Mouse (Mus musculus) testis, adult 2 months (tissue): Measurements from ENCODE around the gene Dync1li1. TPM values are rescaled to one million over a fixed set of nuclear protein-coding genes. Genes with fewer than 3 reads are reported as not detected.
"Not testable (repeated sequence)": the region's sequence is repeated elsewhere in the genome, so short reads cannot be mapped to it uniquely, and the experiment has no call there.

Experiments used
- H3K27ac ChIP-seq: fragments of 200-500 bp; 2 replicates; pipeline ENCODE4 v1.5.1; 2012; ENCODE audit warnings: low read depth, low read length; ENCODE audit not compliant: control insufficient read depth, insufficient read depth
- H3K27me3 ChIP-seq: fragments of 200-500 bp; 2 replicates; pipeline ENCODE4 v1.6.1; 2012; ENCODE audit warnings: mild to moderate bottlenecking, low read length, moderate library complexity; ENCODE audit not compliant: control insufficient read depth, insufficient read depth
- H3K36me3 ChIP-seq: fragments of 200-500 bp; 2 replicates; pipeline ENCODE4 v1.6.1; 2012; ENCODE audit warnings: mild to moderate bottlenecking, low read length; ENCODE audit not compliant: control insufficient read depth, insufficient read depth
- H3K4me1 ChIP-seq: fragments of 200-500 bp; 2 replicates; pipeline ENCODE4 v1.6.1; 2012; ENCODE audit warnings: low read length; ENCODE audit not compliant: control insufficient read depth, insufficient read depth
- H3K4me3 ChIP-seq: fragments of 200-500 bp; 2 replicates; pipeline ENCODE4 v1.5.1; 2012; ENCODE audit warnings: low read depth, mild to moderate bottlenecking, low read length, moderate library complexity, mixed read lengths; ENCODE audit not compliant: control insufficient read depth
- CTCF ChIP-seq: fragments of 200-500 bp; IDR thresholded peaks from 2 replicates; pipeline ENCODE4 v1.5.1; 2012; ENCODE audit warnings: low read depth, mild to moderate bottlenecking, inconsistent platforms, low read length, moderate library complexity; ENCODE audit not compliant: control insufficient read depth, insufficient read depth, insufficient replicate concordance
- POLR2A ChIP-seq: fragments of 200-500 bp; IDR thresholded peaks from 2 replicates; pipeline ENCODE4 v1.6.1; 2012; ENCODE audit warnings: low read depth, mild to moderate bottlenecking, inconsistent platforms, low read length, moderate library complexity; ENCODE audit not compliant: control insufficient read depth
- polyA plus RNA-seq: library from polyadenylated mRNA; depleted of rRNA; stranded (reverse); fragments of >200 nt; gene quantifications from 2 replicates; pipeline ENCODE4 v1.2.3, GENCODE M21; 2012

Gene Dync1li1
- polyA plus RNA-seq, 1 experiment, result 4.7 TPM

DNA sequence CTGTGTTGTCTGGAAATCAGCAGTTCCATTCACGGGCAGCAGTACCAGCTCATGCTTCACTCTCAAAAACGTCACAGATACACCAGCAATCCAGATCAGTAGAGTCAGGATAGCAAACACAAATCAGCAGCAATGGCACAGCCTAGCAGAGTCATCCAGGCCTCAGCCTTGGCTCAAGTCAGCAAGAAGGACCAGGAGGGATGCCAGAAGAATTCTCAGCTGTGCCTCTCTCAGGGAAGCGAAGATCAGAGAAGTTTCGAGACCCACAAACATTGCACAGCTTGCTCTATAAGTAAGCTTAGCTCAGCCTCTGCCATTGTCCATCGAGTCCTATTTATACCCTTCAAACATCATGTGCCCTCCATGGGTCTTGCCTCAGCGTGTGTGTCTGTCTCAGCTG lies 8.1 kb upstream of the Dync1li1 start:
- H3K27me3 ChIP-seq, result no peaks in the 10 kb centered on the region
- H3K4me1 ChIP-seq, result no peaks in the 10 kb centered on the region
- no peaks in the 10 kb centered on the region for H3K36me3 ChIP-seq
- no peak overlapping the region for H3K27ac ChIP-seq
- H3K4me3 ChIP-seq, result no peak overlapping the region
- TF ChIP-seq CTCF, result no peak
- no peak for TF ChIP-seq POLR2A

GRCm38 (mm10) chr9:114682193-114682592 lies 6.4 kb upstream of the Dync1li1 start:
- H3K27me3 ChIP-seq, result no peaks in the 10 kb centered on the region
- no peak overlapping the region for H3K27ac ChIP-seq
- H3K4me1 ChIP-seq, result no peaks in the 10 kb centered on the region
- no peak overlapping the region for H3K4me3 ChIP-seq
- TF ChIP-seq CTCF (no peak), POLR2A (no peak)
- no peaks in the 10 kb centered on the region for H3K36me3 ChIP-seq

GRCm38 (mm10) chr9:114686245-114686644 lies 2.3 kb upstream of the Dync1li1 start:
- TF ChIP-seq POLR2A (no peak), CTCF (no peak)
- H3K27ac ChIP-seq, result no peak overlapping the region
- no peaks in the 10 kb centered on the region for H3K36me3 ChIP-seq
- no peak overlapping the region for H3K4me3 ChIP-seq
- H3K4me1 ChIP-seq, result peaks cover 7% of the 10 kb centered on the region
- no peaks in the 10 kb centered on the region for H3K27me3 ChIP-seq

DNA sequence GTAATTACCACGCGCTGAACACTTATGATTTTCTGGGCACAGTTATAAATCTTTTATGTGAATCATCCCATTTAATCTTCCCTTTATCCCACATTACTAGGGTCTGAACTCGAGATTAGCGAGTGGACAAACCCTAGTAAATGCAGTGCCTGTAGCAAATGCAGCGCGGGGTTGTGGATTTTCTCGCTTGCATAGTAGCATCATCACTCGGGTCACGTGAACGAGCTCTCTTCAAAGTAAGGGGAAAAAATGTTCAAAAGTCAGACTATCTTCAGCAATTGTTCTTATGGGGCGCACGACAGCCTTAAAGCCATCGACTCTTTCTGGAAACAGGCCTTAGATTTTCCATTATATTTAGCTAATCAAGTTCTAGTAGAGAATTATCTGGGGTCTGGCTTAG lies 951 bp upstream of the Dync1li1 start:
- Histone ChIP-seq H3K4me3 (peak overlapping the region; percentile 85), H3K4me1 (peaks cover 7% of the 10 kb centered on the region), H3K27me3 (no peaks in the 10 kb centered on the region), H3K36me3 (no peaks in the 10 kb centered on the region), H3K27ac (no peak overlapping the region)
- TF ChIP-seq CTCF, result no peak
- no peak for TF ChIP-seq POLR2A

- Histone ChIP-seq H3K4me3 (peak overlapping the region; percentile 85), H3K36me3 (no peaks in the 10 kb centered on the region), H3K27me3 (no peaks in the 10 kb centered on the region), H3K4me1 (peaks cover 7% of the 10 kb centered on the region), H3K27ac (peak overlapping the region; percentile 52)
- TF ChIP-seq CTCF, result no peak
- no peak for TF ChIP-seq POLR2A
Measured at GRCm38 (mm10) chr9:114688953-114689407, 390 bp downstream of the Dync1li1 start.

DNA sequence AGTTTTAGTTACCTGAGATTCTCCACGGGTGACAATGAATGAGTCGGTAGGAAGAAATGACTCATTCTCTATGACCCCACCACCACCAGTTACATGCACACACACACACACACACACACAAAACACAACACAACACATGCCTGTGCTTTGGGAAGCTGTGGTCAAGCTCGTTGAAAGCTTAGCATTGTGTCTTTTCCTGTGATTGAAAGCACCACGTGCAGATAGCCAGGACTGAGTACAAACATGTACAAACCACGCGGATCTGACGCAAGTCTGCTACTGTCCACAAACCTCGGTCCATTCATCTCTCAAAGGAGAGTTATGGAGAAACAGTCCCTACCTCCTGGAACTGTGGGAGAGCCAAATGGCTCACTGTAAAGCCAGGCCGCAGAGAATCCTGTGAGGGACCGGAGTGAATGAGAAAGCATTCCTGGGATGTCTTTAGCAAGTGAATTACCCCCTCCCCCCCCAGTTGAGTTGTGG lies 1.6 kb downstream of the Dync1li1 start:
- H3K4me1 ChIP-seq, result peaks cover 7% of the 10 kb centered on the region
- no peak overlapping the region for H3K27ac ChIP-seq
- H3K36me3 ChIP-seq, result no peaks in the 10 kb centered on the region
- TF ChIP-seq CTCF, result no peak
- no peak for TF ChIP-seq POLR2A
- no peaks in the 10 kb centered on the region for H3K27me3 ChIP-seq
- H3K4me3 ChIP-seq, result no peak overlapping the region

GRCm38 (mm10) chr9:114691112-114691511 lies 2.5 kb downstream of the Dync1li1 start:
- H3K4me1 ChIP-seq, result peaks cover 7% of the 10 kb centered on the region
- H3K27me3 ChIP-seq, result no peaks in the 10 kb centered on the region
- H3K36me3 ChIP-seq, result no peaks in the 10 kb centered on the region
- no peak for TF ChIP-seq POLR2A
- TF ChIP-seq CTCF, result no peak
- no peak overlapping the region for H3K27ac ChIP-seq
- no peak overlapping the region for H3K4me3 ChIP-seq

DNA sequence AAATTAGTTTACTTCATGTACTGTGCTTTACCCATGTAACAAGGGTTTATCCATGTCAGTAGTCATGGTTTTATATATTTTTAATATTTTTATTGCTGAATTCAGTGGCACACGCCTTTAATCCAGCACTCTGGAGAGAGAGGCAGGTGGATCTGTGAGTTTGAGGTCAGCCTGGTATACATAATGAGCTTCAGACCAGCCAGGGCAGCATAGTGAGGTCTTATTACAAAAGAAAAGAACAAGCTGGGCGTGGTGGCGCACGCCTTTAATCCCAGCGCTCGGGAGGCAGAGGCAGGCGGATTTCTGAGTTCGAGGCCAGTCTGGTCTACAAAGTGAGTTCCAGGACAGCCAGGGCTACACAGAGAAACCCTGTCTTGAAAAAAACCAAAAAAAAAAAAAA lies 7.1 kb downstream of the Dync1li1 start:
- not testable (repeated sequence) for H3K4me1 ChIP-seq, H3K36me3 ChIP-seq, H3K27ac ChIP-seq, H3K27me3 ChIP-seq, H3K4me3 ChIP-seq
